Mouse (Mus musculus): ENCODE measurements around the gene Gprin3.

Gprin3 gene

GRCm38 (mm10) chr6:59425824-59426533 lies at the start of gene Gprin3:
TSS of gene Gprin3 (minus strand) at chr6:59426294.
- peak; percentile 57 for DNase-seq (ENCODE audit: low spot score)

- no peak for DNase-seq (ENCODE audit: low spot score)
Observed at GRCm38 (mm10) chr6:59458861-59459260, 32.8 kb upstream of the Gprin3 start.

- DNase-seq (ENCODE audit: low spot score) = no peak
Observed at GRCm38 (mm10) chr6:59456116-59456515, 30.0 kb upstream of the Gprin3 start.

- DNase-seq (ENCODE audit: low spot score) = no peak
Observed at GRCm38 (mm10) chr6:59451348-59451747, 25.3 kb upstream of the Gprin3 start.

GRCm38 (mm10) chr6:59445101-59445503 lies 19.0 kb upstream of the Gprin3 start:
- DNase-seq (ENCODE audit: low spot score) = no peak

- DNase-seq (ENCODE audit: low spot score) = no peak
Observed at GRCm38 (mm10) chr6:59435906-59436305, 9.8 kb upstream of the Gprin3 start.

- DNase-seq (ENCODE audit: low spot score) = no peak
Observed at GRCm38 (mm10) chr6:59433116-59433515, 7.0 kb upstream of the Gprin3 start.

- no peak for DNase-seq (ENCODE audit: low spot score)
Observed at GRCm38 (mm10) chr6:59426534-59426885, 416 bp upstream of the Gprin3 start.

- DNase-seq (ENCODE audit: low spot score) = no peak
Observed at GRCm38 (mm10) chr6:59424871-59425740, 988 bp downstream of the Gprin3 start.

GRCm38 (mm10) chr6:59423836-59424235 lies 2.3 kb downstream of the Gprin3 start:
- no peak for DNase-seq (ENCODE audit: low spot score)

- DNase-seq (ENCODE audit: low spot score) = no peak
Observed at GRCm38 (mm10) chr6:59419264-59419663, 6.8 kb downstream of the Gprin3 start.

- DNase-seq (ENCODE audit: low spot score) = no peak
Observed at GRCm38 (mm10) chr6:59418659-59419058, 7.4 kb downstream of the Gprin3 start.

GRCm38 (mm10) chr6:59414816-59415215 lies 11.3 kb downstream of the Gprin3 start:
- DNase-seq (ENCODE audit: low spot score) = peak; percentile 7

- no peak for DNase-seq (ENCODE audit: low spot score)
Observed at GRCm38 (mm10) chr6:59412417-59413346, 13.4 kb downstream of the Gprin3 start.

GRCm38 (mm10) chr6:59409001-59409700 lies 16.9 kb downstream of the Gprin3 start:
- DNase-seq (ENCODE audit: low spot score) = no peak

- DNase-seq (ENCODE audit: low spot score) = no peak
Observed at GRCm38 (mm10) chr6:59407482-59407997, 18.6 kb downstream of the Gprin3 start.

- no peak for DNase-seq (ENCODE audit: low spot score)
Observed at GRCm38 (mm10) chr6:59390208-59390607, 35.9 kb downstream of the Gprin3 start.

- no peak for DNase-seq (ENCODE audit: low spot score)
Observed at GRCm38 (mm10) chr6:59365300-59365699, 60.8 kb downstream of the Gprin3 start.

GRCm38 (mm10) chr6:59363282-59363681 lies 62.8 kb downstream of the Gprin3 start:
- no peak for DNase-seq (ENCODE audit: low spot score)

- DNase-seq (ENCODE audit: low spot score) = no peak
Observed at GRCm38 (mm10) chr6:59354943-59355342, 71.2 kb downstream of the Gprin3 start.

GRCm38 (mm10) chr6:59351108-59351789 lies 74.8 kb downstream of the Gprin3 start:
- no peak for DNase-seq (ENCODE audit: low spot score)
